Mouse (Mus musculus): ENCODE measurements at regions not wholly inside any gene's neighbourhood (a gene's known extent, or its start where the extent isn't known, plus 50 kb on each side); places are given as distances from the start of the nearest gene placed in this dataset.

DNA sequence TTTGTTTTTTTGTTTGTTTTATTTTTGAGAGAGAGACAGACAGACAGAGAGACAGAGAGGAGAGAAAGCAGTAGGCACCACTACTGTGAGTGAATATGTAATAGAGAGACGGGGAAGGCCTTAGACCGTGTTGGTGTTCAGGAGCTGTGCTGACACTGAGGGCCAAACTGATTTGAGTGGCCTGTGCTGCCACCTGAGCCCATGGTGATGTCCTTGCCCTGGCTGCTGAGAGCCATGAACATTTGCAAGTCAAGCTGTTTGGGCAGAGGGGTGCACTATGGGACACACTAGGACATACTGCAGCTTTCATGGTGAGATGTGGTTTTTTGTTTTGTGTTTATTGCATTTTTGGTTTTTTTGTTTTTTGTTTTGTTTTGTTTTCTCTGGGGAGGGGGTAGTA, 320.3 kb upstream of the Id4 start:
- TF ChIP-seq CTCF (IDR thresholded peaks at IDR 0.05; ENCODE audit: control insufficient read depth, insufficient read depth, insufficient read length) (no peak), FOSL1 (IDR thresholded peaks at IDR 0.05; ENCODE audit: insufficient read depth, low read length, poor library complexity, severe bottlenecking) (no peak), MAX (IDR thresholded peaks at IDR 0.05) (no peak), CEBPB (IDR thresholded peaks at IDR 0.05; ENCODE audit: low read depth) (no peak), USF1 (IDR thresholded peaks at IDR 0.05; ENCODE audit: low read depth) (no peak), MYOG (IDR thresholded peaks at IDR 0.05; ENCODE audit: control insufficient read depth, extremely low read depth, insufficient read length) (no peak)

Data from C2C12 (cell line).